Mouse (Mus musculus) lung, adult 2 months (tissue): Measurements from ENCODE around the gene Aatk.

Experiments used
- CTCF ChIP-seq: fragments of 200-500 bp; IDR thresholded peaks from 2 replicates; pipeline ENCODE4 v1.5.1; 2011; ENCODE audit warnings: mild to moderate bottlenecking, low read length, control low read depth; ENCODE audit not compliant: insufficient read depth
- POLR2A ChIP-seq: fragments of 200-500 bp; IDR thresholded peaks from 2 replicates; pipeline ENCODE4 v1.6.1; 2011; ENCODE audit warnings: low read depth, mild to moderate bottlenecking, control low read depth, low read length, borderline replicate concordance; ENCODE audit errors: extremely low read depth

DNA sequence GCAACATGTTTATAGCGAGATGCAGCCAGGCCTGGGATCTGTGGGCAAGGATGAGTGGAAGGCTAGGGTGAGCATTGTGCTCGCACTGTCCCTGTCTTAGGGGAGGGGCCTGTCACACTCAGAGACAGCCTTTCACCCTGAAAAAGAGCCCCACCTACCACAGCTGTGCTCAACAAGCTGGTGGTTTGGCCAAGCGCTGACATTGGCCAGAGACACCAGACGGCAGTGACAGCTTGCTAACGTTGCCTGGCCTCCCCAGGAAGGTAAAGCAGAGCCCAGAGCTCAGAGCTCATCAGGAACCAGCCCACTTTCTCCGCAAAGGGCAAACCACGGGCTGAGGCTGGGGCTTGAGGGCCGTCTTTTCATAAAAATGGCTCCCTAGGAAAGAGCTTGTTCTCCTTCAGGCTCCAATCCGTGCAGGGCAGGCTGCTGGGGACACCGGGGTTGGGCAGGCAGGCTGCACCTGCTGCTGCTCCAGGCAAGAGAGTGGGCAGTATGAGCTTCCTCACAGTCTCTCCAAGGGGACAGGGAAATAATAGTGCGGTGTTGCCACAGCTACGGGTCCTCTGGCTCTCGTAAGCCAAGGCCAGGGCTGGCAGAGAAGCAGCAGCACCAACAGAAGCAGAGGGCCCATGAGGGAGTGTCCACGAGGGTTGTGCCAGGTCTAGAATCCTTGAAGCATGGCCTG, 4.3 kb upstream of the Aatk start:
- TF ChIP-seq CTCF (no peak), POLR2A (no peak)
